Mouse (Mus musculus): ENCODE data around the gene Sept5. TPM values are rescaled to one million over a fixed set of nuclear protein-coding genes. Genes with fewer than 3 reads are reported as not detected.

Sept5 gene
- polyA plus RNA-seq, 1 experiment from 2014 or later = 62.8 TPM

- 21% methylated on average over 5 of the region's 5 CpGs for WGBS
Measured at GRCm38 (mm10) chr16:18577599-18578160, 52.1 kb downstream of the Sept5 start.

DNA sequence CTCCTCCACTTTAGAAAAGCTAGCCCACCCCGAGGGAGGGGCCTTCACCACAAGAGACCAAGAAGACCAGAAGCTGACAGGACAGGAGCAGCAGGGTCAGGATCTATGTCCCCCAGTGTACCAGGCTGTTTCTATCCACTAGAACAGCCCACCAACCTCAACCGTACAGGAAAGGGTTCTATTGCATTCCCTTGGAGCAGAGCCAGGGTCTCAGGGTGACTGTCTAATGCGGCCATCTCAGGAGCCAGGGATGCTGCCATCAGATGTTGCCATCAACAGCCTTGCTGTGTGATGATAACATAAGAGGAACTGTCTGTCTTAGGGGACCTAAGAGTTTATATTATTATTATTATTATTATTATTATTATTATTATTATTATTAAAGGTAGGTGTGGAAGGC, 52.7 kb downstream of the Sept5 start:
- Histone ChIP-seq H3K4me2 (no peak overlapping the region), H3K9me3 (no peaks in the 10 kb centered on the region), H3K4me1 (peaks cover 28% of the 10 kb centered on the region), H3K27ac (no peak overlapping the region), H3K9ac (no peak overlapping the region), H3K27me3 (peaks cover 42% of the 10 kb centered on the region), H3K36me3 (no peaks in the 10 kb centered on the region), H3K4me3 (no peak overlapping the region)
- WGBS = 35% methylated on average over 3 of the region's 3 CpGs
- no peak for ATAC-seq (ENCODE audit: insufficient number of reproducible peaks, low FRiP score, low TSS enrichment, low read depth)

More at GRCm38 (mm10) chr16:18577599-18578160, 52.1 kb downstream of the Sept5 start:
- no peak for ATAC-seq (ENCODE audit: insufficient number of reproducible peaks, low FRiP score, low TSS enrichment, low read depth)
- H3K9ac ChIP-seq = no peak overlapping the region
- H3K36me3 ChIP-seq = no peaks in the 10 kb centered on the region
- no peak overlapping the region for H3K4me2 ChIP-seq
- H3K9me3 ChIP-seq = no peaks in the 10 kb centered on the region
- peaks cover 35% of the 10 kb centered on the region for H3K4me1 ChIP-seq
- no peak overlapping the region for H3K27ac ChIP-seq
- peaks cover 49% of the 10 kb centered on the region for H3K27me3 ChIP-seq
- H3K4me3 ChIP-seq = no peak overlapping the region

DNA sequence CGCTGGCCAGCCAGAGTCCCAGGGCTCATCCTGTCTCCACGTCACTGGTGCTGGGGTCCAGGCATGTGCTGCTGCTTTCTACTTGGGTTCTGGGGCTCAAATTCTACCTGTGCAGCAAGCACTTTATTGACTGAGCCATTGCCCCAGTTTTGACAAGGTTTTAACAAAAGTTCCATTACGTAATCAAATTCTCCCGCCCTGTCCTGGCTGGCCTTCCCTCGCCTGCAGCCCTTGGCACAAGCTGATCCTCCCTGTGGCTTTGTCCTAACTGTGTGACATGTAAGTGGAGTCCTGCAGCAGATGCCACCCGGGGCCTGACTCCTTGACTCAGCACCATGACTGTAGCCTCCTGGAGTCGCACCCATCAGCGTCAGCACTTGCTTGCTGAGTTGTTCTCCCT, 55.6 kb downstream of the Sept5 start:
- no peak overlapping the region for H3K4me2 ChIP-seq
- H3K27me3 ChIP-seq = peaks cover 14% of the 10 kb centered on the region; the same call in 1 of the 2 replicates
- H3K9me3 ChIP-seq = no peaks in the 10 kb centered on the region
- peaks cover 15% of the 10 kb centered on the region; the same call in 1 of the 2 replicates for H3K4me1 ChIP-seq
- H3K36me3 ChIP-seq = no peaks in the 10 kb centered on the region
- H3K27ac ChIP-seq = no peak overlapping the region
- ATAC-seq (ENCODE audit: insufficient number of reproducible peaks, low FRiP score, low TSS enrichment, low read depth) = no peak
- H3K4me3 ChIP-seq = no peak overlapping the region
- WGBS = 64% methylated on average over 8 of the region's 8 CpGs
- no peak overlapping the region for H3K9ac ChIP-seq

Other genes with a start within 250 kb of the Sept5 start
- gene Txnrd2, start 203.6 kb downstream of the Sept5 start, polyA plus RNA-seq (2015; fragmentation: Nextera tagmentation; extraction: Ambion mirVana) = 16.5 and 16.8 TPM in 2 replicates
- gene Comt, start 203.1 kb downstream of the Sept5 start, polyA plus RNA-seq (2015; fragmentation: Nextera tagmentation; extraction: Ambion mirVana) = 119 and 127 TPM in 2 replicates
- gene Gnb1l, start 131.2 kb downstream of the Sept5 start, polyA plus RNA-seq (2015; fragmentation: Nextera tagmentation; extraction: Ambion mirVana) = 20.5 and 20.9 TPM in 2 replicates
- 3.4 and 4.2 TPM in 2 replicates for gene Rtl10, start 131.1 kb downstream of the Sept5 start, polyA plus RNA-seq (2015; fragmentation: Nextera tagmentation; extraction: Ambion mirVana)
- 6.0 and 6.4 TPM in 2 replicates for gene Tbx1, start 39.3 kb downstream of the Sept5 start, polyA plus RNA-seq (2015; fragmentation: Nextera tagmentation; extraction: Ambion mirVana)
- 3.0 and 3.4 TPM in 2 replicates for gene Gp1bb, start 7.6 kb downstream of the Sept5 start, polyA plus RNA-seq (2015; fragmentation: Nextera tagmentation; extraction: Ambion mirVana)
- 5.5 and 6.9 TPM in 2 replicates for gene Gm49601, start 3.5 kb downstream of the Sept5 start, polyA plus RNA-seq (2015; fragmentation: Nextera tagmentation; extraction: Ambion mirVana)
- 32.3 and 38.0 TPM in 2 replicates for gene Cldn5, start 146.9 kb upstream of the Sept5 start, polyA plus RNA-seq (2015; fragmentation: Nextera tagmentation; extraction: Ambion mirVana)
- 95.2 and 96.8 TPM in 2 replicates for gene Ufd1, start 181.8 kb upstream of the Sept5 start, polyA plus RNA-seq (2015; fragmentation: Nextera tagmentation; extraction: Ambion mirVana)
- gene Cdc45, start 182.0 kb upstream of the Sept5 start, polyA plus RNA-seq (2015; fragmentation: Nextera tagmentation; extraction: Ambion mirVana) = 32.8 and 39.9 TPM in 2 replicates
- 40.2 and 43.6 TPM in 2 replicates for gene 2510002D24Rik, start 206.6 kb upstream of the Sept5 start, polyA plus RNA-seq (2015; fragmentation: Nextera tagmentation; extraction: Ambion mirVana)
- not detected in 2 replicates for gene Gm28539, start 206.6 kb upstream of the Sept5 start, polyA plus RNA-seq (2015; fragmentation: Nextera tagmentation; extraction: Ambion mirVana)
- gene Mrpl40, start 246.9 kb upstream of the Sept5 start, polyA plus RNA-seq (2015; fragmentation: Nextera tagmentation; extraction: Ambion mirVana) = 83.1 and 89.8 TPM in 2 replicates
- 12.8 and 14.6 TPM in 2 replicates for gene Hira, start 247.1 kb upstream of the Sept5 start, polyA plus RNA-seq (2015; fragmentation: Nextera tagmentation; extraction: Ambion mirVana)